Mouse (Mus musculus): Measurements from ENCODE around the gene Letmd1.
"Not testable (repeated sequence)": the region's sequence is repeated elsewhere in the genome, so short reads cannot be mapped to it uniquely, and the experiment has no call there.

The Letmd1 gene

GRCm38 (mm10) chr15:100499506-100499905 is 30.7 kb downstream of the Letmd1 start:
- not testable (repeated sequence) for DNase-seq (ENCODE audit: extremely low spot score)

GRCm38 (mm10) chr15:100508454-100509167 is 39.8 kb downstream of the Letmd1 start:
- no peak for DNase-seq (ENCODE audit: extremely low spot score)

GRCm38 (mm10) chr15:100510072-100510471 is 41.2 kb downstream of the Letmd1 start:
- no peak for DNase-seq (ENCODE audit: extremely low spot score)

GRCm38 (mm10) chr15:100513387-100513786 is 44.6 kb downstream of the Letmd1 start:
- DNase-seq (ENCODE audit: extremely low spot score) = no peak

GRCm38 (mm10) chr15:100515121-100515520 is 46.3 kb downstream of the Letmd1 start:
- no peak for DNase-seq (ENCODE audit: extremely low spot score)

- no peak for DNase-seq (ENCODE audit: extremely low spot score)
Observed at GRCm38 (mm10) chr15:100520306-100520705, 51.5 kb downstream of the Letmd1 start.

GRCm38 (mm10) chr15:100525405-100525804 is 56.6 kb downstream of the Letmd1 start:
- no peak for DNase-seq (ENCODE audit: extremely low spot score)

GRCm38 (mm10) chr15:100527900-100528299 is 59.1 kb downstream of the Letmd1 start:
- no peak for DNase-seq (ENCODE audit: extremely low spot score)
